Mouse (Mus musculus) testis, adult 2 months (tissue): ENCODE measurements at regions not wholly inside any gene's neighbourhood (a gene's known extent, or its start where the extent isn't known, plus 50 kb on each side); places are given as distances from the start of the nearest gene placed in this dataset.

Experiments used
- CTCF ChIP-seq: fragments of 200-500 bp; IDR thresholded peaks from 2 replicates; pipeline ENCODE4 v1.5.1; 2012; ENCODE audit warnings: low read depth, mild to moderate bottlenecking, inconsistent platforms, low read length, moderate library complexity; ENCODE audit not compliant: control insufficient read depth, insufficient read depth, insufficient replicate concordance
- POLR2A ChIP-seq: fragments of 200-500 bp; IDR thresholded peaks from 2 replicates; pipeline ENCODE4 v1.6.1; 2012; ENCODE audit warnings: low read depth, mild to moderate bottlenecking, inconsistent platforms, low read length, moderate library complexity; ENCODE audit not compliant: control insufficient read depth

DNA sequence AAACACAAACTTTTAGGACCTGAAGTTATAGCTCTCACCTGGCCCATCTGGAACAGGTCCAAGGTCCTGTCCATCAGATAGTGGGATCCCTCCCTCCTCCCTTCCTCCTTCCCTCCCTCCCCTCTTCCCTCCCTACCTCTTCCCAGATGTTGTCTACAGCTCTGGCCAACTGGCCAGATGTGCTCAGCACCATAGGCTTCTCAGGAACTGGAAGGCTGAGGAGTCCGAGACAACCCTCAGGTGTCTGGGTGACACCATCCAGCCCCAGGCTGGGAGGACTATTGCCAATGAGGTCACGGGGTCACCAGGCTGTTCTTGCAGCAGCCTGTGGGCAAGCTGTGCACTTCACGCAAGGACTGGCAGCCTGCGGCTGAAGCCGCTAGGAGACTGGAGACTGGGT, 155.6 kb upstream of the Gm26897 start:
- no peak for TF ChIP-seq POLR2A
- TF ChIP-seq CTCF = no peak
